ENCODE assay signal across 9 mouse cellular contexts in genomic region chr12:108005488-108005800, GRCm38 (mm10). TPM values are rescaled to one million over a fixed set of nuclear protein-coding genes. Genes with fewer than 3 reads are reported as not detected.
A peak's percentile ranks its signal among the peaks of the same experiment; 100 is the strongest.
DNase-seq lines count a peak whose midpoint lies in the region; ATAC-seq and TF ChIP-seq lines count a peak whose summit lies in the region.
"Had no signal": no experiment of that assay in that cellular context is flagged by ENCODE, and none has a peak within 500 bp of the region (broad histone marks: within the 10 kb centered on the region; RNA-seq: fewer than 3 reads in every experiment).

No protein-coding gene starts in this region.

- H3K4me1 ChIP-seq in embryonic facial prominence, embryonic 13.5 days = peaks cover 39% of the 10 kb centered on the region
- peaks cover 38% of the 10 kb centered on the region for H3K4me1 ChIP-seq in hindbrain, embryonic 15.5 days (replicated peaks)
- 0 out of 2 replicates have a peak, but pooled peaks cover 2% of the 10 kb centered on the region for H3K4me1 ChIP-seq in midbrain, postnatal 0 days (ENCODE audit: insufficient read depth, low read length)

- no peaks in the 10 kb centered on the region for H3K9me3 ChIP-seq in embryonic facial prominence, embryonic 13.5 days
- H3K9me3 ChIP-seq in hindbrain, embryonic 15.5 days = no peaks in the 10 kb centered on the region
- no peaks in the 10 kb centered on the region for H3K9me3 ChIP-seq in midbrain, postnatal 0 days (ENCODE audit: low read length)

- peak overlapping the region; percentile 100 for H3K9ac ChIP-seq in embryonic facial prominence, embryonic 13.5 days
- H3K9ac ChIP-seq in hindbrain, embryonic 15.5 days = 0 out of 2 replicates have a peak overlapping the region, but pooled peaks have one; percentile 2
- no peak overlapping the region; the same call in 1 of the 2 replicates for H3K9ac ChIP-seq in midbrain, postnatal 0 days (replicated peaks; ENCODE audit: low read length, poor library complexity, severe bottlenecking)

- peak overlapping the region; percentile 83 for H3K27ac ChIP-seq in layer of hippocampus, adult 2 months
- H3K27ac ChIP-seq in embryonic facial prominence, embryonic 13.5 days = peak overlapping the region; percentile 100
- no peak overlapping the region for H3K27ac ChIP-seq in hindbrain, embryonic 15.5 days (replicated peaks)
- H3K27ac ChIP-seq in midbrain, postnatal 0 days (ENCODE audit: low read depth, low read length) = no peak overlapping the region

- peak overlapping the region; percentile 93 for H3K4me2 ChIP-seq in embryonic facial prominence, embryonic 13.5 days
- peak overlapping the region; percentile 98 for H3K4me2 ChIP-seq in hindbrain, embryonic 15.5 days
- H3K4me2 ChIP-seq in midbrain, postnatal 0 days (ENCODE audit: low read depth, low read length, poor library complexity, severe bottlenecking) = peak overlapping the region; percentile 95

- TF ChIP-seq CTCF in layer of hippocampus, adult 2 months (conservative IDR thresholded peaks at IDR 0.05) = no peak
- TF ChIP-seq CTCF in midbrain, postnatal 0 days (IDR thresholded peaks at IDR 0.05) = no peak

- H3K4me3 ChIP-seq in layer of hippocampus, adult 2 months = peak overlapping the region; percentile 54
- H3K4me3 ChIP-seq in embryonic facial prominence, embryonic 13.5 days = peak overlapping the region; percentile 97
- peak overlapping the region; percentile 86 for H3K4me3 ChIP-seq in hindbrain, embryonic 15.5 days
- H3K4me3 ChIP-seq in midbrain, postnatal 0 days (ENCODE audit: low read depth, low read length) = peak overlapping the region; percentile 81

- no peak for ATAC-seq in embryonic facial prominence, embryonic 13.5 days (ENCODE audit: insufficient number of reproducible peaks, insufficient read depth, low FRiP score, low TSS enrichment, low read depth)
- no peak for ATAC-seq in hindbrain, embryonic 15.5 days (ENCODE audit: low FRiP score, low read depth)
- no peak for ATAC-seq in midbrain, postnatal 0 days (ENCODE audit: low FRiP score)

- no peaks in the 10 kb centered on the region for H3K27me3 ChIP-seq in embryonic facial prominence, embryonic 13.5 days
- 0 out of 2 replicates have a peak, but pooled peaks cover 8% of the 10 kb centered on the region for H3K27me3 ChIP-seq in hindbrain, embryonic 15.5 days
- H3K27me3 ChIP-seq in midbrain, postnatal 0 days (ENCODE audit: insufficient read depth, low read length) = 0 out of 2 replicates have a peak, but pooled peaks cover 8% of the 10 kb centered on the region

- H3K36me3 ChIP-seq in embryonic facial prominence, embryonic 13.5 days = no peaks in the 10 kb centered on the region
- H3K36me3 ChIP-seq in hindbrain, embryonic 15.5 days = no peaks in the 10 kb centered on the region
- no peaks in the 10 kb centered on the region for H3K36me3 ChIP-seq in midbrain, postnatal 0 days (ENCODE audit: insufficient read depth, low read length)

- WGBS in embryonic facial prominence, embryonic 13.5 days = 3% methylated on average over 14 of the region's 14 CpGs
- WGBS in hindbrain, embryonic 15.5 days = 3% methylated on average over 14 of the region's 14 CpGs
- 12% methylated on average over 14 of the region's 14 CpGs for WGBS in midbrain, postnatal 0 days

- no peak for DNase-seq in layer of hippocampus, adult 2 months (ENCODE audit: low spot score in 2 of 2)
- DNase-seq in layer of hippocampus, adult 8-10 months (ENCODE audit: low spot score in 2 of 2) = no peak
- no peak for DNase-seq in midbrain, postnatal 0 days (ENCODE audit: low spot score)
- no peak for DNase-seq in layer of hippocampus, postnatal 10 days (ENCODE audit: low spot score in 2 of 2)
- DNase-seq in natural killer cell, adult 2 months (ENCODE audit: low spot score in 2 of 2) = no peak
- no peak for DNase-seq in ovary, adult 18-20 months (ENCODE audit: low spot score)
- DNase-seq: cerebellum, adult 9-11 months had no signal

RNA-seq across cellular contexts. Expression of gene Bcl11b, which starts 2.0 kb away (rescaled TPM):
- total RNA-seq in layer of hippocampus, adult 2 months (2021) = 100 to 1,000 TPM; 144 to 145 TPM
- total RNA-seq in layer of hippocampus, adult 8-10 months (2022) = 100 to 1,000 TPM; 110 to 122 (median 115) TPM
- polyA plus RNA-seq in embryonic facial prominence, embryonic 13.5 days (2015; fragmentation: Nextera tagmentation; extraction: Ambion mirVana) = 35.7 and 40.6 TPM in 2 replicates
- polyA plus RNA-seq in hindbrain, embryonic 15.5 days (2015; fragmentation: Nextera tagmentation; extraction: Ambion mirVana) = 20.5 and 24.4 TPM in 2 replicates
- 55.2 and 56.8 TPM in 2 replicates for total RNA-seq in midbrain, postnatal 0 days (2014; rRNA removed)
- polyA plus RNA-seq in midbrain, postnatal 0 days (2015; fragmentation: Nextera tagmentation; extraction: Ambion mirVana) = 18.9 and 19.0 TPM in 2 replicates
- 100 to 1,000 TPM; 118 to 127 TPM for total RNA-seq in layer of hippocampus, postnatal 10 days (2021)

Comparison
In these comparisons a context has a peak if more than half of its experiments do, and no peak if none do; other contexts are left out.
1. H3K27ac ChIP-seq: peak in layer of hippocampus, adult 2 months (single experiment) and embryonic facial prominence, embryonic 13.5 days (single experiment); none in hindbrain, embryonic 15.5 days (single experiment) and midbrain, postnatal 0 days (single experiment).
2. Peak in every context shown above with its lines, with median percentiles within 50 percentile points of each other: H3K4me3 ChIP-seq and H3K4me2 ChIP-seq.